Mouse (Mus musculus) naive thymus-derived CD4-positive, alpha-beta T cell, adult 2 months (primary cell): ENCODE results near the gene Trp53bp2.

Experiments
- DNase-seq: peaks from one replicate; pipeline ENCODE4 v3.0.0-alpha.2; 2011; ENCODE audit warnings: low read depth

Trp53bp2 gene

GRCm38 (mm10) chr1:182502491-182503050, 93.6 kb downstream of the Trp53bp2 start:
- no peak for DNase-seq

GRCm38 (mm10) chr1:182503206-182503900, 94.4 kb downstream of the Trp53bp2 start:
- DNase-seq = no peak

- peak; percentile 35 for DNase-seq
These were observed 95.3 kb downstream of the Trp53bp2 start for GRCm38 (mm10) chr1:182504223-182504622.

DNA sequence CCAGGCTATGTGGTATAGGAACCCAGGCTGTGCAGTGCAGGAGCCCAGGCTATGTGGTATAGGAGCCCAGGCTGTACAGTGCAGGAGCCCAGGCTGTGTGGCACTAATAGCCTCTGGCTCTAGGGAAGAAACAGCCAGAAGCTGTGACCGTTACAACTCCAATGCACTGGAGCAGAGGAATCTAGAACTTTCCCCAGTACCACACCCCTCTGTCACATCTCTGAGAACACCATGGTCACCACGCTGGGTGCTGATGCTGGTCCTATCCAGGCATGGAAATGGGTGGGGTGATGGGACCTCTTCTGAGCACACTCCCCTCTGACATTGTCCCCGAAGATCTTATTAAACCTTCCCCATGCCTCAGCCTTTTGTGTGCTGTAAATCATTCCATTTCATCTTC, 96.3 kb downstream of the Trp53bp2 start:
- no peak for DNase-seq

DNA sequence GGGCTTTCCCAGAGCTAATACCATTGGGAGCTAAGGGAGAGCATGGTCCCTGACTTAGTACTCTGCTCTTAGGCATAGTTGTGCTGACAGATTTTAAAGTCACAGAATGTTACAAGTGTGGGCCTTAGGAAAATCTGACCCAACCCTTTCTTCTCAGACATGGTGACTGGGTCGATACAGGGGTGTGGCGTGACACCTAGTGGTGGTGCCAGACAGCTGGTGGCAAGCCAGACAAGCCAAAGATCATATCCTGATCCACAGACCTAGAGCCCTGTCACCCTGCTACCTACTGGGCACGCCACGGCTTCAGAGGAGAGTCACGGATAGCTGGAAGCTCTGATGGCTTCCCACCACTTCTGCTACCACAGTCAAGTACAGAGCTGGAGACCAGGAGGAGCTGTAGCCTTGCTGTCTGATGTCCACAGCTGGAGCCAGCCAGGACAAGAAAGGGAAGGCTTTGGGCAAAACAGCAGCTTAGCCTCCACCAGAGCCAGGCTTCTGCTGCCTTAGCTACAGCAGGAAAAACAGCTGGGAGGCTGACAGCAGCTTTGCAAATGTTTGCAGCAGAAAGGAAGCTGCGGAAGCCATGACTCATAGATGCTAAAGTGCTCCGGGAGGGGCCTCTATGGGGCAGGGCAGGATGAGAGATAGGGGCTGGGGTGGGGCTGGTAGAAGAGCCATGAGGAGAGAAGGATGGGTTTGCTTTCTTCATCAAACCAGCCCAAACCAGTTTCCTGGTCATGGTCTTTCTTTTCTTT, 97.4 kb downstream of the Trp53bp2 start:
- DNase-seq = peak; percentile 72

DNA sequence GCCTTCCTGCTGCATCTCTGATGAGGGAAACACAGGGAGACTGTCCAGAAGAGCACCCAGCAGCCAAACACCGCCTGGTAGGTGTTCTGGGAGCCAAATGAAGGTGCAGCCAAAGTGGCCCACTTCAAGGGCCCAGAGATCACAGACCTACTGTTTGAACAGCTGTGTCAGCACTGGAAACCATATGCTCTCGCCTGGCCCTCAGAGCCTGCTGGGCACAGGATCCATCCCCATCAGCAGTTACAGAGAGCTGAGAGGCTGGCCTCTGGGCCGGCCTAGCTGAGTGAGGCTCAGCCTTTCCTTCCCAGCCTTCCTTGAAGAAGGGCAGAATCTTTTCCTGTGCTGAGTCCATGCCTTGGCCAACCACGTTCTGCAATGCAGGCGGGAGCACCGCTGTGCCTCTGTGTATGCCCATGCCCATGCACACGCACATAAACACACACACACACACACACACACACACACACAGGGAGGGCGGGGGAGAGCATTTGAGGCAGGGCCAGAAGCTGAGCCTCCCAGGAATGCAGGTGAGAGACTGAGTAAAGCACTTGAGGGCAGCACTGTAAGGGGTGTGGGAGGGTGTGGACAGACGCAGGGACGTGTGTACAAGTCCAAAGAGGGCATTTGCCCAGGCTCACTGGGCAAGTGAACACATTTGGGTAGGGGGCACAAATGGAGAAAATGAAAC, 100.3 kb downstream of the Trp53bp2 start:
- no peak for DNase-seq

DNA sequence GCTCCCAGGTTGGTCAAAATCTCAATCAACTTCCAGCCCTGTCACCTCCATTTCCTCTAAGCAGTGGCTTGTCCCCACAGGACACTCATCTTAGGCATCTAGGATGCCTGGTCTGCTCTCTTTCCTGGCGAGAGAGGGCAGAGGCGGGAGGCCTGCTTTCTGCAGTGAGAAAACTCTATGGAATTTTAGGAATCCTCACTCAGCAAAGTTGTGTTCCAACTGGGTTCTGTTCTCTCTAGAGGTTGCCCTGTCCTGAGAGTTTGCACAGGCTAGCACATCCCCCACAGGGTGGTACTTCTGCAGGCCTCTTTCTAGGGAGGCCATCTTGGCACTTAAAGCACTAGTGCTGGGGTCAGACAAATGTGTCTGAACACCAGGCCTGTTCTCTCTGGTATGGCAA, 102.1 kb downstream of the Trp53bp2 start:
- DNase-seq = no peak

GRCm38 (mm10) chr1:182511778-182512177, 102.8 kb downstream of the Trp53bp2 start:
- no peak for DNase-seq
